Mouse (Mus musculus): ENCODE data around the gene Fam104a. TPM values are rescaled to one million over a fixed set of nuclear protein-coding genes. Genes with fewer than 3 reads are reported as not detected.

Fam104a gene
- polyA plus RNA-seq, 1 experiment from 2014 or later: 43.7 TPM

DNA sequence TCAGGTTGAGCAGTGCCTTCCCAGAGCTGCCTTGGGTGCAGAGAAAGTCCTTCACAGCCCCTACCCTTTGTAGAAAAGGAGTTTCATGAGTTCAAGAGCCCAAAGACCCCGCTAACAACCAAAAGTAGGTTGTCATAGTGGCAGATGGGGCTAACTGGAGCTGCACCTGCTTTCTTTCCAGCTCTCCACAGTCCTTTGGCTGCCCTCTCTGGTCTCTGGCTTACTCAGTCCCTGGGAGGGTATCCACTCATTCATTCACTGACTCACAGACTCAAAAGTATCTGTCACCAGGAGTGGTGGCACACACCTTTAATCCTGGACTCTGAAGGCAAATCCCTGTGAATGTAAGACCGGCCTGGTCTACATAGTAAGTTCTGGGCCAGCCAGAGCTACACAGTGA, 32.2 kb upstream of the Fam104a start:
- no peak for ATAC-seq (ENCODE audit: borderline replicate concordance, extremely low read depth, low FRiP score, low TSS enrichment)
- Histone ChIP-seq H3K27me3 (no peaks in the 10 kb centered on the region), H3K4me3 (no peak overlapping the region), H3K36me3 (no peaks in the 10 kb centered on the region), H3K4me1 (0 out of 2 replicates have a peak, but pooled peaks cover 9% of the 10 kb centered on the region), H3K9ac (no peak overlapping the region), H3K27ac (no peak overlapping the region), H3K4me2 (no peak overlapping the region), H3K9me3 (no peaks in the 10 kb centered on the region)
- WGBS: 91% methylated on average over 2 of the region's 2 CpGs

DNA sequence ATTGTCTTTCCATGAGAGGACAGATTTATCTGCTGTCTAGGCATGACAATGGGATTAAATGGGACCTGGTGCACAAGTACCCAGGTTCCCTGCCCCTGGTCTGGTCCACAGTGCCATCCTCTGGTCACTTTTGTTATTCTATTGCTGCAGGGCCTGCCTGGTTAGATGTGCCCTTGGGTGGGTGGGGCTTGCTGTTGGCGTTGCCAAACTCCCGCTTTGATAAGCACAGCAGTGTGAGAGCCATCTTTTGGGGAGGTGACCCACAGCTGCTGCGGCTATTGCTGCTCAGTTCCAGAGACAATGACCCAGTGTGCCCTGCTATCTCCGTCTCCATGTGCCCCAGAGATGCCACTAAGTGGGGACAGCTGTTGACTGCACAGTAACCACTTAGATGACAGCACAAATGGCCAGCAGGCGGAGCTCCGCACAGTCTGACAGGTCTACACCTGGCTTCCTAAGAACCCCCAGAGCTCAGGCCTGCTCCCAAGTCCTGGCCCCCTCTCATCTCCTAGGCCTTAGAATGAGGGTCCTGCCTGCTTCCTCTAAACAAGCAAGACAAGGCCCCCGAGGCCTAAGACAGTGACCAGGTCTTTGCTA, 31.2 kb upstream of the Fam104a start:
- H3K36me3 ChIP-seq: no peaks in the 10 kb centered on the region
- H3K9ac ChIP-seq: no peak overlapping the region
- WGBS: 60% methylated on average over 7 of the region's 7 CpGs
- peaks cover 18% of the 10 kb centered on the region for H3K4me1 ChIP-seq
- H3K4me3 ChIP-seq: no peak overlapping the region
- no peaks in the 10 kb centered on the region for H3K9me3 ChIP-seq
- H3K27ac ChIP-seq: no peak overlapping the region
- H3K4me2 ChIP-seq: no peak overlapping the region
- H3K27me3 ChIP-seq: no peaks in the 10 kb centered on the region
- ATAC-seq (ENCODE audit: borderline replicate concordance, extremely low read depth, low FRiP score, low TSS enrichment): 0 out of 2 replicates have a peak, but pooled peaks have one; percentile 21

DNA sequence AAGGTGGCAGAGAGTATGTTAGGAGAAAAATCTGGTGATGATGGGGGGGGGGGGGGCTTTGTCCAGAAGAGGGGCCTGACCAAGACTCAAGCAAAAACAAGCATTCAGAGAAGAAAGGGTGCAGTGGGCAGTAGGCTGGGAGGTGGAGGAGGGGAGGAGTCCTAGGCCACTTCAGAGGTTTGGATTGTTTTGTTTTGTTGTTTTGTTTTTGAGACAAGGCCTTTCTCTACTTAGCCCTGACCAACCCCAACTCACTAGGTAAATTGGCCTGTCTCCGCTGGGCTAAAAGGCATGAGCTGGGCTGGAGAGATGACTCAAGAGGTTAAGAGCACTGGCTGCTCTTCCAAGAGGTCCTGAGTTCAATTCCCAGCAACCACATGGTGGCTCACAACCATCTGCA, 27.1 kb upstream of the Fam104a start:
- Histone ChIP-seq H3K4me1 (peaks cover 22% of the 10 kb centered on the region), H3K27me3 (no peaks in the 10 kb centered on the region), H3K36me3 (no peaks in the 10 kb centered on the region), H3K9me3 (no peaks in the 10 kb centered on the region), H3K4me3 (no peak overlapping the region), H3K27ac (peak overlapping the region; percentile 84; the same call in 1 of the 2 replicates), H3K9ac (no peak overlapping the region), H3K4me2 (no peak overlapping the region)
- no peak for ATAC-seq (ENCODE audit: borderline replicate concordance, extremely low read depth, low FRiP score, low TSS enrichment)
- WGBS: 84% methylated on average over 1 of the region's 1 CpGs

DNA sequence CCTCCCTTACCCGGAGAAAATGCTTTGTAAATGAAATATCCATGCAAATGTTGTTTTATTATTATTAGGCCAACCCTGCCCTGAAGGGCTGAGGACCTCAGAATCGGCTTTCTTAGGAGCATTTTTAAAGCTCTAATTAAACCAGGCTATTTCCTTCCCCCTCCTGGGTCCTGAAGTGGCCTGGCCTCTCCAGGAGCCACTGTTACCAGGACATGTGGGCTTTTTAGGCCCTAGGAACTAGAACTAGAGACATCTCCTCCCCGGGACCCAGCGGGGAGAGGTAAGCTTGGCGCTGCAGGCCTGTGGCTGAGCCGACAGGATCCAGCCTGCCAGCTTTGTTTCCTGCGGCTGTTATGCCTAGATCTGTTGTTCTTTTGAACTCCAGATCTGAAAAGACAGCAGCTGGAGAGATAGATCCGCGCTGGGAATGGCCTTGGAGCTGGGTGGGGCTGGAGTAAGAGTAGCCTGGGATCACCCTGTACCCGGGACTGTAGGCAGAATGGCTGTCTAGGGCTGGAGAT, 26.4 kb upstream of the Fam104a start:
- peaks cover 22% of the 10 kb centered on the region for H3K4me1 ChIP-seq
- no peak overlapping the region for H3K4me3 ChIP-seq
- WGBS: 9% methylated on average over 10 of the region's 10 CpGs
- H3K9ac ChIP-seq: peak overlapping the region; percentile 17; the same call in 1 of the 2 replicates
- H3K4me2 ChIP-seq: peak overlapping the region; percentile 23; the same call in 1 of the 2 replicates
- H3K9me3 ChIP-seq: no peaks in the 10 kb centered on the region
- H3K36me3 ChIP-seq: no peaks in the 10 kb centered on the region
- H3K27ac ChIP-seq: peak overlapping the region; percentile 84
- ATAC-seq (ENCODE audit: borderline replicate concordance, extremely low read depth, low FRiP score, low TSS enrichment): 0 out of 2 replicates have a peak, but pooled peaks have one; percentile 40
- H3K27me3 ChIP-seq: no peaks in the 10 kb centered on the region

DNA sequence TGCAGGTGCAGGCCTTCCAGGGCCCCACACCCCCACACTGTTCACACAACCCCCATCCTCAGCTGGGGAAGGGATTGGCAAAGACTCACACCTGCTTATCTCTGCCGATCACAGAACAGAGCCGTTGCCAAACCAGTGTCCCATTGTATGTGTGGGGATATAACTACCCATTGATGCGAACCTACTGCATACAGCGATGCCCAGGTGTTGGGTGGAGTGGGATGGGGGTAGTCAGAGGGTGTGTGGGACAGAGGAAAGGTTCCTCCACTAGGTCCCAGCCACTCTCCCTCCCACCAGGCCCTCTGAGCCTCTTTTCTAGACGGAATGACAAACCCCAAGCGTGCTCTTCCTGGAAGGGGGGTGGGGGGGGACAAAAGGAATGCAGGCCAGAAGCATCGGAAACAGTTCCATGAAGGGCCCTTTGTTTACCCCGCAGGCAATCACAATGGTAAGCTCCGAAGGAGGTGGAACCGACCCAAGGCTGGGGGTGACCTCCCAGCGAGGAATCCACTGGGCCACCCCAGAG, 25.8 kb upstream of the Fam104a start, which contains the start of gene Cpsf4l:
TSS of gene Cpsf4l (minus strand) at position 287 of the 526 bp plus-strand sequence.
- H3K36me3 ChIP-seq: no peaks in the 10 kb centered on the region
- no peaks in the 10 kb centered on the region for H3K9me3 ChIP-seq
- no peak within 1 kb of the TSS for H3K4me3 ChIP-seq
- peak within 1 kb of the TSS; percentile 17; the same call in 1 of the 2 replicates for H3K9ac ChIP-seq
- peak; percentile 41; the same call in 1 of the 2 replicates for ATAC-seq (ENCODE audit: borderline replicate concordance, extremely low read depth, low FRiP score, low TSS enrichment)
- H3K27me3 ChIP-seq: no peaks in the 10 kb centered on the region
- H3K27ac ChIP-seq: peak within 1 kb of the TSS; percentile 84
- H3K4me2 ChIP-seq: peak within 1 kb of the TSS; percentile 23; the same call in 1 of the 2 replicates
- WGBS: 11% methylated on average over 11 of the region's 11 CpGs
- H3K4me1 ChIP-seq: peaks cover 22% of the 10 kb centered on the region

DNA sequence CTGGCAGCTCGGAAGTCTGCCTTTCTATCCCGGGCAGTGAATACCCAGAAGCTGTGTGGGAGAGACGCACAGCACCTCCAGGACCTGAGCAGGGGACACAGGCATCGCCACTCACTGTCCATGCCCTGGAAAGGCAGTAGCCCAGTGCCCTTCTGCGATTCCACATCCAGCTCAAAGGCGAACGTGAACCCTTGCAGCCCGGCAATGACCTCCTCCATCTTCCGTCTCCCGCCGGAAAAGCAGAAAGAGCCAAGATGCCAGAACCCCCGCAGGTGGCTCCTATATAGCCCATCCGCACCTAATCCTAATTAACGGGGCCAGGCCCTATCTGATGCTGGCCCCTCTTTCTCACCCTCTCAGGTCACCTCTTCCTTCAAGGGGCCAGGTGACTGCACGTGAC, 25.3 kb upstream of the Fam104a start:
- Histone ChIP-seq H3K4me2 (no peak overlapping the region), H3K4me3 (no peak overlapping the region), H3K9ac (no peak overlapping the region), H3K36me3 (no peaks in the 10 kb centered on the region), H3K9me3 (no peaks in the 10 kb centered on the region), H3K4me1 (peaks cover 22% of the 10 kb centered on the region), H3K27me3 (no peaks in the 10 kb centered on the region), H3K27ac (no peak overlapping the region)
- ATAC-seq (ENCODE audit: borderline replicate concordance, extremely low read depth, low FRiP score, low TSS enrichment): no peak
- WGBS: 35% methylated on average over 15 of the region's 15 CpGs

DNA sequence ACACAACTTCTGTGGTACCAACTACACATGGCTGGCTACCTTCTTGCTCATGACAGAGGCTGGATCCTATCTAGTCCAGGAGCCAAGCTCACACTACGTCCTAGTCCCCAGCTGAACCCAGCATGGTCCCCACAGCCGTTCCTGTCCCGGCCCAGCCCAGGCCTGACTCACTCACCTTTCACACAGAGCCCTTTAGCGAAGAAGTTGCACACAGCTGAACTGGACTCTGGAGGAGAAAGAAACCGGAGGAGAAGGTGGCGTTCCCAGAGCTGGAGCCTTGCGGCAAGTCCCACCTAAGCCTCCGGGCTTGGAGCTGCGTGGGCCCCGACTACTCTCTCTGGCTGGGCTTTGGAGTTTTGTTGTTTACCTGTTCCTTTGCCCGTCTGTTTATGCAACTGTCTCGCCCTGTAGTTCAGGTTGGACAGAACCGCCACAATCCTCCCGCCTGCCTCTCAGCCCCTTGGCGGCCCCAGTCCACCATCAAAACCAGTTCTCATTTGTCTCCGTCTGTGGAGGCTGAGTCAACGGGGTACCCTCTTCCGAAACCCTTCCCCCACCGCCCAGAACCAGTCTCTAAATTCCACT, 24.8 kb upstream of the Fam104a start:
- Histone ChIP-seq H3K4me3 (no peak overlapping the region), H3K36me3 (no peaks in the 10 kb centered on the region), H3K27ac (no peak overlapping the region), H3K9ac (no peak overlapping the region), H3K4me1 (peaks cover 26% of the 10 kb centered on the region), H3K27me3 (no peaks in the 10 kb centered on the region), H3K9me3 (no peaks in the 10 kb centered on the region), H3K4me2 (no peak overlapping the region)
- 55% methylated on average over 19 of the region's 19 CpGs for WGBS
- no peak for ATAC-seq (ENCODE audit: borderline replicate concordance, extremely low read depth, low FRiP score, low TSS enrichment)

DNA sequence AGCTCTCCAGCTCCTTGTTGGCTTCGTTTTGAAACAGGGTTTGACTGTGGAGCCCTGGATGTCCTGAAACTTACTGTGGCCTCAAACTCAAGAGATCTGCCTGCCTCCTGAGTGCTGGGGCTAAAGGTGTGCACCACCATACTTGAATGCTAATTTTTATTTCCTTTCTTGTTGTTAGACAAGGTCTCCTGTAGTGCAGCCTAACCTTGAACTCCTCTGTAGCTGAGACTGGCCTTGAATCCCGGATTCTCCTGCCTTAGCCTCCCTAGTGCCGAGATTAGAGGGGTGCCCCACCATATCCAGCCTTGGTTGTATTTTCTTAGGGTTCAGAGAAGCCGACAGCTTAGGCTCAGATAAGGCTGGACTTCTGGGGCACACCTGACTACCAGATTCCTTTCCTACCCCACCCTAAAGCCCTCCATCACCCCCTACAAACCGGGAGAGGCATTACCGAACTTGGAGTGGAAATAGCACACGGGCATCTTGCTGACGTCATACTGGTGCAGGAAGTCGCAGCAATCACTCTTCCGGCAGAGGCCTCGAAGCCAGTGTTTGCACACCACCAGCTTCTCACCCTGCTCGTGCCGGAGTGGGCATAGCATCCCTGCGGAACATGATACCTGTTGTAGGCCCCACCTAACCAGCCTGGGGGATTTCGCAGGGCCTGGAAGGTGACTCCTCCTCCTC, 22.2 kb upstream of the Fam104a start:
- no peaks in the 10 kb centered on the region for H3K9me3 ChIP-seq
- H3K27ac ChIP-seq: no peak overlapping the region
- H3K9ac ChIP-seq: no peak overlapping the region
- ATAC-seq (ENCODE audit: borderline replicate concordance, extremely low read depth, low FRiP score, low TSS enrichment): no peak
- no peaks in the 10 kb centered on the region for H3K36me3 ChIP-seq
- H3K4me1 ChIP-seq: peaks cover 25% of the 10 kb centered on the region
- no peak overlapping the region for H3K4me3 ChIP-seq
- 60% methylated on average over 15 of the region's 15 CpGs for WGBS
- H3K4me2 ChIP-seq: no peak overlapping the region
- H3K27me3 ChIP-seq: no peaks in the 10 kb centered on the region

DNA sequence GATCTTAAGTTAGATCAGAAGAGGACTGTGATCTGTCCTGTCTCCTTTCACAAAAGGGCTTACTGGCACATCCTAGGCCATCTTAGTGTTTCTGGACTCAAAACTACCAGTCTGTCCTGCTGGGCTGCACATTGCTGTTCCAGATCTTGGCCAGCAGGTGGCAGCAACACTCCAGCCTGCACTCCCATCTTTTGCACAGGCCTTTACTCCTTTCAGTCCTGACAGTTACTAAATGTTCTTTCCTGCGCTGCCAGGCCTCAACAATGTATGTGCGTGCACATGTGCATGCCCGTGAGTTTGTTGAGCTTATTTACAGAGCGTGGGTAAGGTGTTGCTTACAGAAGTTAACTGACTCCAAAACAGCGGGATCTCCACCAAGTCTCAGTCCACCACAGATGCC, 19.8 kb upstream of the Fam104a start:
- H3K4me3 ChIP-seq: no peak overlapping the region
- ATAC-seq (ENCODE audit: borderline replicate concordance, extremely low read depth, low FRiP score, low TSS enrichment): no peak
- no peaks in the 10 kb centered on the region for H3K36me3 ChIP-seq
- H3K27ac ChIP-seq: no peak overlapping the region
- H3K9ac ChIP-seq: no peak overlapping the region
- peaks cover 4% of the 10 kb centered on the region; the same call in 1 of the 2 replicates for H3K4me1 ChIP-seq
- 30% methylated on average over 5 of the region's 5 CpGs for WGBS
- no peaks in the 10 kb centered on the region for H3K9me3 ChIP-seq
- H3K4me2 ChIP-seq: no peak overlapping the region
- H3K27me3 ChIP-seq: no peaks in the 10 kb centered on the region

DNA sequence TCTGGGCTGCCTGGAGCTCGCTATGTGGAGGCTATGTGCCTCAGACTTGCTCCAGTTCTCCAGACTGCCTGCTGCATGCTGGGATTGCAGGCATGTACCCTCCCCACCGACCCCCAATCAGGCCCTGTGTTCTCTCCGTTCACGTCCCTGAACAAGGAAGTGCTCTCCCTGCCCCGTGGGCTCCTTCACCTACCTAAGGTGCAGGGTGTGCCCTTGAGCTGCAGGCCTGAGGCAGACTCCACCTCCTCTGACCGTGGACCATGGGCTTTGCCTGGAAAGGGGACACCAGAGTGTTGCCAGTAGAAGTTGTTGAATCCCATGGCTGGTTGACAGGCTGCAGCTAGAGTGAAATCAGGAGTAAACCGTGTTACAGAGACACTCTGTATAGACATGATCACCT, 15.7 kb upstream of the Fam104a start:
- no peak overlapping the region for H3K4me3 ChIP-seq
- no peaks in the 10 kb centered on the region for H3K9me3 ChIP-seq
- H3K27ac ChIP-seq: no peak overlapping the region
- H3K9ac ChIP-seq: no peak overlapping the region
- H3K4me1 ChIP-seq: peaks cover 4% of the 10 kb centered on the region; the same call in 1 of the 2 replicates
- no peak overlapping the region for H3K4me2 ChIP-seq
- 82% methylated on average over 7 of the region's 7 CpGs for WGBS
- ATAC-seq (ENCODE audit: borderline replicate concordance, extremely low read depth, low FRiP score, low TSS enrichment): no peak
- peaks cover 12% of the 10 kb centered on the region for H3K36me3 ChIP-seq
- H3K27me3 ChIP-seq: no peaks in the 10 kb centered on the region

DNA sequence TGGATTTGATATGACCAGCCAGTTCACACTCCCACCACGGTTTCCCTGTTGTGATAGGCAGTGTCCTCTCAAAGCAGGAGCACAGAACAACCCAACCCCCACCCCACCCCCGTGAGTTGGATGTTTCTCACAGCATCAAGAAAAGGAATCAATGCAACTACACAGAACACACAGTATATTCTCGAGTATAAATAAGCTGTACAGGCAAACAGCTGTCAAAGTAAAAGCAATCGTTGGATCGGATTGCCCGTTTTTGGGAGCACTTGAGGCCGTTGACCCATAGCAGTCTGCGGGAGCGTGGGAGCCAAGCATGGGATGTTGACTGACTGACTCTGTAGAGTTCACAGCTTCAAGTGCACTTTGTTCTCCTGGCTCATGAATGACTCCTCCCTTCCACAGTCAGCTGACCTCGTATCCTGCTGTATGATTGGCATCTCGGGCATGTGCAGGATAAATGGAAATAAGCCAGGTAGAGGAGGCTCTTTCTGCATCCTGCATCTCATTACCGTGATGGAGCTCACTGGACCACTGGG, 14.1 kb upstream of the Fam104a start:
- no peaks in the 10 kb centered on the region for H3K4me1 ChIP-seq
- no peak overlapping the region for H3K4me2 ChIP-seq
- no peak overlapping the region for H3K9ac ChIP-seq
- H3K27me3 ChIP-seq: no peaks in the 10 kb centered on the region
- H3K36me3 ChIP-seq: peaks cover 28% of the 10 kb centered on the region
- no peak for ATAC-seq (ENCODE audit: borderline replicate concordance, extremely low read depth, low FRiP score, low TSS enrichment)
- no peaks in the 10 kb centered on the region for H3K9me3 ChIP-seq
- H3K4me3 ChIP-seq: no peak overlapping the region
- WGBS: 54% methylated on average over 12 of the region's 12 CpGs
- H3K27ac ChIP-seq: no peak overlapping the region

Measured in lung, embryonic 15.5 days (tissue).